Mouse (Mus musculus) myocyte (in vitro differentiated cells): Measurements from ENCODE around the gene Ddx6.

Source experiments
- CEBPB ChIP-seq: IDR thresholded peaks from 2 replicates; pipeline ENCODE4 v1.6.1; 2011; ENCODE audit warnings: mild to moderate bottlenecking, moderate library complexity; ENCODE audit not compliant: poor library complexity, insufficient read depth, severe bottlenecking
- E2F4 ChIP-seq: IDR thresholded peaks from one replicate; pipeline ENCODE4 v1.6.1; 2011; ENCODE audit warnings: mild to moderate bottlenecking, control low read depth, moderate library complexity; ENCODE audit not compliant: insufficient read depth
- MAX ChIP-seq: IDR thresholded peaks from one replicate; pipeline ENCODE4 v1.6.1; 2011; ENCODE audit warnings: low read depth, mild to moderate bottlenecking, control low read depth
- MYOD1 ChIP-seq, 3 experiments: IDR thresholded peaks; one replicate each; pipeline ENCODE4 v1.6.1; 2011; ENCODE audit warnings: control low read depth in 2 of 3, low read depth in 2 of 3, mild to moderate bottlenecking in 2 of 3, moderate library complexity in 1 of 3; ENCODE audit not compliant: insufficient read length in 2 of 3, control insufficient read depth in 1 of 3
- MYOG ChIP-seq, 3 experiments: IDR thresholded peaks; one replicate each; pipeline ENCODE4 v1.6.1; 2011; ENCODE audit warnings: control low read depth in 2 of 3, low read depth in 2 of 3, mild to moderate bottlenecking in 2 of 3; ENCODE audit not compliant: insufficient read length in 2 of 3, control insufficient read depth in 1 of 3, insufficient read depth in 1 of 3
- POLR2A ChIP-seq: IDR thresholded peaks from one replicate; pipeline ENCODE4 v1.6.1; 2011; ENCODE audit warnings: low read depth, mild to moderate bottlenecking, control low read depth, moderate library complexity; ENCODE audit not compliant: insufficient read length
- REST ChIP-seq: IDR thresholded peaks from one replicate; pipeline ENCODE4 v1.6.1; 2011; ENCODE audit warnings: mild to moderate bottlenecking, control low read depth, moderate library complexity; ENCODE audit not compliant: insufficient read depth, insufficient read length
- TCF12 ChIP-seq: IDR thresholded peaks from one replicate; pipeline ENCODE4 v1.6.1; 2011; ENCODE audit warnings: mild to moderate bottlenecking, control low read depth; ENCODE audit not compliant: poor library complexity, insufficient read depth, severe bottlenecking

DNA sequence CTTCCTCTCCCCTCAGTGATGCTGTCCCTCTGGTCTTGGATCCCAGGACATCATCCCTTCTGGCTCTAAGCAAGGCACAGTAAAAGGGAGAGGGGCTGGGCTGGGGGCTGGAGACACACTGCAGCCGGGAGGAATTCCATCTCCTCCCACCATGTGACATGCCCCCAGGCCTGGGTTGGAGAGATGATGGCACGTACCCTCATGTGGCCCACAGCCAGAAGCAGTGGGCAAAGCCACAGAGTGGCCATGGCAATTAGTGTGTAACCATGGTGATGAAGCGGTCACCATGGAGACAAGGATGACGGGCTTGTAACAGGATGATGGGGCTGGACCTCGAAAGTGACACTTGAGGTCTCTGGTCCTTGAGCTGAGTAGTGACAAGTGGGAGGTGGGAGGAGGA is 81.9 kb downstream of the Ddx6 start:
- TF ChIP-seq POLR2A = no peak
- no peak for TF ChIP-seq CEBPB
- TF ChIP-seq MYOD1 (IDR thresholded peaks at IDR 0.05; ENCODE audit: control insufficient read depth in 1 of 3, insufficient read length in 2 of 3, low read depth in 2 of 3) = no peak
- TF ChIP-seq E2F4 = no peak
- TF ChIP-seq MAX = no peak
- TF ChIP-seq REST = no peak
- TF ChIP-seq MYOG (IDR thresholded peaks at IDR 0.05; ENCODE audit: control insufficient read depth in 1 of 3, insufficient read depth in 1 of 3, insufficient read length in 2 of 3, low read depth in 2 of 3) = no peak
- no peak for TF ChIP-seq TCF12
